Comparison of ENCODE assay signal across 22 mouse cellular contexts in genomic region chr2:146515081-146515480, GRCm38 (mm10).
"Had no signal": no experiment of that assay in that cellular context is flagged by ENCODE, and none has a peak within 500 bp of the region (broad histone marks: within the 10 kb centered on the region; RNA-seq: fewer than 3 reads in every experiment).

No protein-coding gene starts in this region.

- H3K4me2 ChIP-seq: limb, embryonic 13.5 days; liver, embryonic 12.5 days; liver, embryonic 15.5 days; lung, embryonic 14.5 days; midbrain, embryonic 12.5 days; midbrain, embryonic 15.5 days; neural tube, embryonic 12.5 days; neural tube, embryonic 15.5 days; stomach, embryonic 15.5 days had no signal

- ATAC-seq: intestine, embryonic 16.5 days; liver, embryonic 12.5 days; midbrain, embryonic 15.5 days had no signal

- H3K36me3 ChIP-seq: limb, embryonic 10.5 days; limb, embryonic 13.5 days; liver, embryonic 12.5 days; liver, embryonic 15.5 days; midbrain, embryonic 12.5 days; midbrain, embryonic 15.5 days; neural tube, embryonic 12.5 days; neural tube, embryonic 15.5 days; stomach, embryonic 15.5 days had no signal

- DNase-seq: kidney, adult 18-20 months; kidney, adult 9 months; kidney, postnatal 25 days; layer of hippocampus, adult 9-11 months; liver; lung, embryonic 14.5 days; retina, postnatal 1 day; right cerebral cortex, postnatal 25 days; spleen, adult 18-20 months; thymus, postnatal 25 days had no signal

- H3K27ac ChIP-seq: kidney, postnatal 0 days; layer of hippocampus, adult 2 months; limb, embryonic 10.5 days; limb, embryonic 13.5 days; liver, embryonic 12.5 days; liver, embryonic 15.5 days; midbrain, embryonic 12.5 days; midbrain, embryonic 15.5 days; neural tube, embryonic 12.5 days; neural tube, embryonic 15.5 days; stomach, embryonic 15.5 days had no signal

- H3K9ac ChIP-seq: limb, embryonic 13.5 days; liver, embryonic 12.5 days; liver, embryonic 15.5 days; lung, embryonic 14.5 days; midbrain, embryonic 12.5 days; midbrain, embryonic 15.5 days; neural tube, embryonic 12.5 days; neural tube, embryonic 15.5 days; stomach, embryonic 15.5 days had no signal

- H3K27me3 ChIP-seq: limb, embryonic 13.5 days; liver, embryonic 12.5 days; liver, embryonic 15.5 days; midbrain, embryonic 12.5 days; midbrain, embryonic 15.5 days; neural tube, embryonic 12.5 days; neural tube, embryonic 15.5 days; stomach, embryonic 15.5 days had no signal

- H3K4me3 ChIP-seq: layer of hippocampus, adult 2 months; limb, embryonic 10.5 days; limb, embryonic 13.5 days; liver, embryonic 12.5 days; liver, embryonic 15.5 days; midbrain, embryonic 12.5 days; midbrain, embryonic 15.5 days; neural tube, embryonic 12.5 days; neural tube, embryonic 15.5 days; stomach, embryonic 15.5 days had no signal

- H3K9me3 ChIP-seq: limb, embryonic 10.5 days; limb, embryonic 13.5 days; liver, embryonic 12.5 days; liver, embryonic 15.5 days; midbrain, embryonic 12.5 days; midbrain, embryonic 15.5 days; neural tube, embryonic 12.5 days; neural tube, embryonic 15.5 days; stomach, embryonic 15.5 days had no signal

- H3K4me1 ChIP-seq: stomach, embryonic 15.5 days had no signal
